Mouse (Mus musculus) heart, postnatal 0 days (tissue): ENCODE data around the gene Ap2a1.

ENCODE experiments used
- CTCF ChIP-seq: IDR thresholded peaks from 2 replicates; pipeline ENCODE4 v1.5.1; 2016; ENCODE audit warnings: antibody characterized with exemption, control low read depth, low read depth
- EP300 ChIP-seq: IDR thresholded peaks from 2 replicates; pipeline ENCODE4 v1.6.1; 2016; ENCODE audit warnings: antibody characterized with exemption, low read depth

DNA sequence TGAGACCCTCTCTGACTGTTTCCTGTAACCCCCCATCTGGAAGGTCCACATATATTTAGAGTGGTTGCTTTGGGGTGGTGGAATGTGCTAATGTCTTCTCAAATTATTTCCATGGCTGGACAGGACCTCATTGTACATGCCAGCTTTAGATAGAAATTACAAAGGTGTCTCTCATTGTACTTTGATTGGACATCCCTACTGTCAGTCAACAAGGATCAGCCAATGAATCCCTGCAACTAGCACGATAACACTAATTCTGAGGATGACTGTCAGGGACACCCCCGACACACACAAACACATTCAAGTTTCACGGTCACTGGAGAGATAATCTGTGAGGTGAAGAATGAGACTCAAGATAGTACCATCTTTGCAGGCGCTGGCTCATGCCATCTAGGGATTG, 9.4 kb upstream of the Ap2a1 start:
- TF ChIP-seq CTCF (no peak), EP300 (no peak)
